Mouse (Mus musculus) cerebellum, adult 9-11 months (tissue): Measurements from ENCODE around the gene Syne3.

Experiments
- DNase-seq: peaks from one replicate; pipeline ENCODE4 v3.0.0; 2022

The Syne3 gene

DNA sequence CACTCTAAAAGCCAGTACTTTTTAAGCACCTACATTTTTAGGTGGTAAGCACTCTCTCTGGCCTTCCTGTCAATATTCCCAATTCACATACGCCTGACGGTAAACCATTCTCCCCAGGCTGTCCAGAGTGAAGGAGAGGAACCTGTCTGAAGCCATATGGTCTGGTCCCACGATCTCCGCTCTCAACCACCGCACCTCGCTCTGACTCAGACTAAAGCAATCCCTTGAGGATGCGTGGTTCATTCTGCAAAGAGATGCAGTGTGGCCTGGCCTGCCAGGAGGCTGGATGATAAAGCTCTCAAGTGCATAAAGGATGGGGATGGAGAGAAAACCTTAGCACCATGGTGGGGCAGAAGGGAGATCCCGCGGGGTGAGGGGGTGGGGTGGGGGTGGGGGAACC, 49.6 kb downstream of the Syne3 start:
- DNase-seq, result no peak

- no peak for DNase-seq
These were observed 51.3 kb downstream of the Syne3 start for GRCm38 (mm10) chr12:104958263-104958662.

- DNase-seq, result no peak
These were observed 52.4 kb downstream of the Syne3 start for GRCm38 (mm10) chr12:104957165-104957564.

DNA sequence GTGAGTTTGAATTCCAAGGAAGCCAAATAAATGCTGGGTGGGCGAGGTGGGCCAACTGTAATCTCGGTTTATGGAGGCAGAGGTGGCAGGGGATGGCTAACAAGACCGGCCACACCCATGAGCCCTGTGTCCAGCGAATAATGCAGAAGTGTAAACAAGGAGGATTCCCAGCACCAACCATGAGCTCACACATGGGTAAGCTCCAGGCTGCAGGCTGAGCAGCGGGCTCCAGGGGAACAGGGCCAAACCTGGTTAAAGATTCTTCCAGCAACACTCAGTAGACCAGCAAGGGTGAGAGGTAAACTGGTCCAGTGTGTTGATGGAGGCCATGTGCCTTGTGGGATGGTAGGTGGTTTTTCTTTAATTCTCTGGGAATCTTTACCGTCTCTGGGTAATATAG, 53.2 kb downstream of the Syne3 start:
- DNase-seq, result no peak

- DNase-seq, result peak; percentile 92
These were observed 54.4 kb downstream of the Syne3 start for GRCm38 (mm10) chr12:104955003-104955800.

DNA sequence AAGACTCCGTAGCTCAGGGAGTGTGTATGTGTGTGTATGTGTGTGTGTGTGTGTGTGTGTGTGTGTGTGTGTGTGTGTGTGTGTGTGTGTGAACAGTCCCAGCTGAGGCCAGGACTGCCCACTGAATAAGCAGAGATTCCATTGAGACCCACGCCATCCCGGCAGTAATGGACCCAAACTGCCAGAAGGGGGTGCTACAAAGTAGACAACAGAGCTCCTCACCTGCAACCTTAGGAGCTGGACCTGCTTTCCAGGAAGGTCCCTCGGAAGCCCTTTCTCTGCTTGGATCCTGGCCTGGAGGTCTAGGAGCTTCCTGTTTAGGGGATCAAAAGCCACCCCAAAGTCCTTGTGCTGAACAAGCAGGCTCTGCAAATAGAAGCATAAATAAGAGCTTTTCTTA, 55.7 kb downstream of the Syne3 start:
- peak; percentile 44 for DNase-seq

DNA sequence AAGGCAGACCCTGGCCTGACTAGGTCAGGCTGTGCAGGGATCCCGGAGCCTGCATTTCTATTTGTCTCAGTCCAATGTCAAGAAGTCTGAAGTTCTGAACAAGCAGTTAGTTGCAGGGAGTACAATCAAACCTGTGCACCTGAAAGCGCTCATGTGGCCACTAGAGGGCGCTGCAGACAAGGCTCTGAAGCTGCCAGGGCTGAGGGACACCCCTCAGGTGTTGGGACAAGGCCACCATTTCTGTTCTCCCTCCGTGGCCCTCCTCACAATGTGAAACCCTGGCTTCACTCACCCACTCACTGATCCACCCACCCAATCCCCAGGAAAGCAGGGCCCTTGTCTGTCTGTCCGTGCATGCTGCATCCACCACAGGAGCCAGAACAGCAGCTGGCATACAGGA, 57.2 kb downstream of the Syne3 start:
- DNase-seq, result peak; percentile 55

GRCm38 (mm10) chr12:104947911-104948310, 61.7 kb downstream of the Syne3 start:
- DNase-seq, result no peak

- no peak for DNase-seq
These were observed 63.4 kb downstream of the Syne3 start for GRCm38 (mm10) chr12:104946231-104946630.

DNA sequence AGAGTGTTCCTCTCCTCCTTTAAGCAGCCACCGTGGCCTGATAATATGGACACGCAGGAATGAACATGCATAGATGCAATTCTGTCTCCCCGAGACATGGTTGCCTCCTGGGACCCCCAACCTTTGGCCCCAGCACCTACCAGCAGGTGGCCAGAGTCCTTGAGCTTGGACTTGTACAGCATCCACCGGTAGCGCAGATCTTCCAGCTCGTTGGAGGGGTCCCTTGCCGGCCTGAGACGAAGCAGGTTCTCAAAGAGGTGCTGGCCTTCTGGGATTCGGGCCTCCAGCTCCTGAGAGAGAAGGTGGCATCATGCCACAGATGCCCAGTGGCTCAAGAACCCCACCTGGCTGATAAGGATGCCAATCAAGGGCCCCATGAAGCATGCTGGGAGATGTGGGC, 69.1 kb downstream of the Syne3 start:
- peak; percentile 59 for DNase-seq

- DNase-seq, result no peak
These were observed 69.6 kb downstream of the Syne3 start for GRCm38 (mm10) chr12:104940027-104940386.

DNA sequence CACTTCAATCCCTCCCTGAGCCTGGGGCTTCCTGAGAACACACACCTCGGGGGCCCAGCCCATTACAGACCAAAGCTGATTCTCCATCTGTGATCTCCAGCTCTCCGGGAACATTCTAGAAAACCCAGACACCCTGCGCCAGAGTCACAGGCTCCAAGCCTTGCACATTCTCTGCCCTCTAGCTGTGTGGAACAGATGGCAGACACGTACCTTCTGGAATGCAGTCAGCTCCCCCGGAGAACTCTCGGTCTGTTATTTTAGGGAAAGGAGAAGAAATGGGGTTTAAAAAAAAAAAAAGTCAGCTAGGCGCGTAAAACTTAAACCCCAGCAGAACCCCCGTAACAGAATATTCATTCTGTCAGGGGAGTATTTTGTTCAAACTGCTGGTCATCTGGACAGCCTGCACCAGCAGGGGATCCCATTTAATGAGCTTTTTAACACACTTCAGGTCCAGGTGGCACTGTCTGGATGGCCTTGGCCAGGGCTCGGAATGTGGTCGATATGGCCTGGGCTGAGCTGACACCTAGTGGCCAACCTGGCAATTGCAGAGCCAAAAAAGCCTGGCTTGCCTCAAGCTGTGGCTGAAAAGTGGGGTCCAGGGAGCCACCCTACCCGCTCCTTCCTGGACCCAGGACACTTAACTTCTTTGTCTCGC, 70.1 kb downstream of the Syne3 start:
- peak; percentile 94 for DNase-seq

DNA sequence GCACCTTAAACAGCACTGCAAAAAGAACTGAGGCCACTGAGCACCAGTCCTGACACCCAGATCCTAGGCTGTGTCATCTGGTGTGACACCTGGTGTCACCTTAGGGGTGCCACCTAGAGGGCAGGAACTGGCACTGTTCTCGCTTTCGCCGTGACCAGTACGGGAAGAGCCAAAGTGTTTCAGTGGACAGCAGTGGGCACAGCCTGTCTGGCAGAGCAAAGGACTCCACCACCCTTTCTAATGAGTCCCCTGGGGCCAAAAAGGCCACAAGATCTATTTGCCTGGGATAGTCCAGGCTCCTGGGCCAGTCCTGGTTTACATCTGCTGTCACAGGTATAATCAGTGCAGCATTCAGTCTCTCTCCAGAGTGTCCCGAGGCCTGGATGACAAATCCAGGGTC, 70.7 kb downstream of the Syne3 start:
- DNase-seq, result peak; percentile 87

DNA sequence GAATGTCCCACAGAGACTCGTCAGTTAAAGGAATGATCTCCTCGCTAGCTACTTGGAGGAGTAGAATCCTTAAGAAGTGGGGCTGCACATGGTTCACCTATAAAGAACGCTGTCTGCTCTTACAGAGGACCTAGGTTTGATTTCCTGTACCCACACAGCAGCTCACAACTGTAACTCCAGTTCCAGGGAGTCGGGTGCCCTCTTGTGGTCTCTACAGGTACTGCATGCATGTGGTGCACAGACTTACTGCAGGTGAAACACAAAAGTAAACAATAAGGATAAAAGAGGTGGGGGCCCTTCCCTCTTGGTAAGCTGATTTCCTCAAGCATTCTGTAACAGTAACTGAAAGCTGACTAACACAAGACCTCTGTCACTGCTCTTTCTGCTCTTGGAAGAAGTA, 73.4 kb downstream of the Syne3 start:
- DNase-seq, result no peak

DNA sequence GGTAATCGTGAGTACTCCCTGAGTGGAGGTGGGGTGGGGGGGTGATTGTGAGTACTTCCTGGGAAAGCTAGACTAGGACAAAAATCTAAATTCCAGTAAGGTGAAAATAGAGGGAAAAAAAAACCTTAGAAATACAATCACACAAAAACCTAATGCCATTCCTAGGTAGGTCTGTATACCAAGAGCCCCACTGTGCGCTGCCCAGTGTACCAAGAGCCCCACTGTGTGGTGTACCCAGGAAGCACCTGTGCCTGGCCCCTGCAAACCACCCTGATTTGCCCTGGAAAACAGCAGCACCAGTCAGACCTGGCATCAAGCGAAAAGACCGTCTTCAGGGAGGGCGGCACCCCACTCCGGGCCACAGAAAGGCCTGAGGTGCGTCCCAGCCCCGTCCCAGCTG, 74.5 kb downstream of the Syne3 start:
- DNase-seq, result no peak

DNA sequence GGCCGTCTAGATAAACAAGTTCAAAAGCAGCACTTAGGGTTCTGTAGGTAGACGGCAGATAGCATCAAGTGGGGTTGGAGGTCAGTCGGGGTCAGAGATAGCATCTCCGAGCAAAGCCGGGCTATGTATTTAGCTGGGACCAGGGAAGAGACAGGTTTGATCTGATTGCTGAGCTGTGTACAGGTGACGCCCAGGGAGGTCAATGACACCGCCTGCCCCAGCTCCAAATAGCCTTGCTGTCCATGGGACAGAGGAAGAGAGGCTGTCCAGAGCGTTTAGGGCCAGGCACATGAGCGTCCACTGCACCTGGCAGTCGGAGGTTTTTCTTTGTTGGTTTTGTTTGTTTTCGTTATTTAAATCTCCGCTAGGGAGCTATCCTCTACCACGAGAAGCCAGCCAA, 75.8 kb downstream of the Syne3 start:
- no peak for DNase-seq

DNA sequence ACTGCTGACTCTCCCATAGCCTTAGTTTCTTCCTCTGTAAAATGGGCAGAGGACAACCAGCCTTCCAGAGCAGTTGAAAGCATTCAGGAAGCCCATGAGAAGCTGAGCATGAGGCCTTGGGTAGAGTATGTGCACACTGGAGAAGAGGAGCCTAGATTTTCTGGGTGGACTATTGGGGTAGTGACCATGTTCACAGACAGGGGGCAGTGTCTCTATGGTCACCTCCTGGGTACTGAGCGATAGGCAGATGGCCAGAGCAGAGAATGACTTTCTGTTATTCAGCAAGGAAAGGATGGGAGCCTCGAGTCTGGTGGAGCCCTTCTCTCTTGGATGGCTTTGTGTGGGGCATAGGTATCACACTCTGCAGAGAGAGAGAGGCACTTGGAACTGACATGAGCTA, 76.4 kb downstream of the Syne3 start:
- no peak for DNase-seq

DNA sequence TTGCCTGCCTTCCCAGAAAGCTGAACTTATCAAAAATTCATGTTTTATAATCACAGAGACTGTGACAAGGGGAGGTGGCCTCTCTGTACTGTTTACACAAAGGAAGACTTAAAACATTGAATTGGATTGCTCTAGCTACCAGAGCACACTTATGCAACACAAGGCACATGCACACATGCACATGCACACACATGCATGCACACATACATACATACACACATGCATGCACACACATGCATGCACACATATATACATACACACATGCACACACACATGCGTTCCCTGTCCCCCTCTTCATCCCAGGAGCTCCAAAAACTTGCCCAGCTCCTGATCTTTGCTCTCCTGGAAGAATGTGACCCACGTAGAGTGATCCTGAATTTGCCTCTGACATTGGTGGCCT, 83.8 kb downstream of the Syne3 start:
- no peak for DNase-seq

DNA sequence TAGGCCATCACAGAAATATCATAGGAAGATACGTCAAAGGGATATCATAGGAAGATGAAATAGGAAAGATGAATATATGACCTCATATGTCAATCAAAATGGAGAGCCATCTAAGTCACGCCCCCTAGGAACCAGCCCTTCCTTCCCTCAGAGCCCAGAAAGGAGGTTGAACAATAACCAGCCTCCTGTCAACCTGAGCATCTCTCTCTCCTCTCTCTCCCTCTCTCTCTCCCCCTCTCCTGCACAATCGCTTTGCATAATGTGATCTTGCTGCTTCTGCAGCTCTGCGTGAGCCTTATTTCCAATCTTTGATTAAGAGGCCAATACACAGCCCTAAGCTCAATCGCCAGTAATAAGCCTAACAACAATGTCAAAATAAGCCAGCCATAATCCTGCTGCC, 84.6 kb downstream of the Syne3 start:
- DNase-seq, result no peak

DNA sequence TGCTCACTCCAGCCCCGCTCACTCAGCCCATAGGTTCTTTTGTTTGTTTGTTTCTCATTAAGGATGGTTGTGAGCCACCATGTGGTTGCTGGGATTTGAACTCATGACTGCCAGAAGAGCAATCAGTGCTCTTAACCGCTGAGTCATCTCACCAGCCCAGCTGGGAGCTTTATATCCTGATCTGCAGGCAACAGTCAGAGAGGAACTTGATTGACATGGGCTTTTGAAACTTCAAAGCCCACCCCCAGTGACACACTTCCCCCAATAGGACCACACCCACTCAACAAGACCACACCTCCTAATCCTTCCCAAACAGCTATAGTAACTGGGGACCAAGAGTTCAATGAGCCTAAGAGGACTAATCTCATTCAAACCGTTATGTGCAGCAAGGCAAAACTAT, 85.1 kb downstream of the Syne3 start:
- DNase-seq, result no peak

GRCm38 (mm10) chr12:104923948-104924388, 85.6 kb downstream of the Syne3 start:
- DNase-seq, result no peak

- no peak for DNase-seq
These were observed 87.0 kb downstream of the Syne3 start for GRCm38 (mm10) chr12:104922647-104923046.

GRCm38 (mm10) chr12:104921071-104921470, 88.5 kb downstream of the Syne3 start:
- DNase-seq, result no peak

GRCm38 (mm10) chr12:104919247-104919646, 90.4 kb downstream of the Syne3 start:
- DNase-seq, result no peak

DNA sequence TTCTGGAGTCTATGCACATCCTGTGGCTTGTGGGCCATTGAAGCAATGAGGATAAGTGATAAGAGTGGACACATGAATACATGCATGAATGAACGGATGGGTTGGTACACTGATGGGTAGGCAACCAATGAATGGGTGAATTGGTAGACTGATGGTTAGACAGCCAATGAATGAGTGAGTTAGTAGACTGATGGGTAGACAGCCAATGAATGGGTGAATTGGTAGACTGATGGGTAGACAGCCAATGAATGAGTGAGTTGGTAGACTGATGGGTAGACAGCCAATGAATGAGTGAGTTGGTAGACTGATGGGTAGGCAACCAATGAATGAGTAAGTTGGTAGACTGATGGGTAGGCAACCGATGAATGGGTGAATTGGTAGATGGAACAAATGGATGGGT, 91.7 kb downstream of the Syne3 start:
- no peak for DNase-seq
